Mouse (Mus musculus) bone marrow macrophage, adult 2 months (primary cell): Measurements from ENCODE around the gene Upk3b.

Experiments used
- CTCF ChIP-seq: IDR thresholded peaks from 2 replicates; pipeline ENCODE4 v1.5.1; 2012; ENCODE audit warnings: low read depth, mild to moderate bottlenecking, low read length, moderate library complexity
- POLR2A ChIP-seq: IDR thresholded peaks from 2 replicates; pipeline ENCODE4 v1.6.1; 2012; ENCODE audit warnings: mild to moderate bottlenecking, low read depth, low read length, borderline replicate concordance

- TF ChIP-seq CTCF (no peak), POLR2A (no peak)
These were observed 34.8 kb downstream of the Upk3b start for GRCm38 (mm10) chr5:136073051-136073450.
